Mouse (Mus musculus): ENCODE results near the gene Ciao2a.

Ciao2a gene

GRCm38 (mm10) chr9:66167222-66167621, 40.8 kb downstream of the Ciao2a start:
- no peak for DNase-seq (ENCODE audit: low read depth)

DNA sequence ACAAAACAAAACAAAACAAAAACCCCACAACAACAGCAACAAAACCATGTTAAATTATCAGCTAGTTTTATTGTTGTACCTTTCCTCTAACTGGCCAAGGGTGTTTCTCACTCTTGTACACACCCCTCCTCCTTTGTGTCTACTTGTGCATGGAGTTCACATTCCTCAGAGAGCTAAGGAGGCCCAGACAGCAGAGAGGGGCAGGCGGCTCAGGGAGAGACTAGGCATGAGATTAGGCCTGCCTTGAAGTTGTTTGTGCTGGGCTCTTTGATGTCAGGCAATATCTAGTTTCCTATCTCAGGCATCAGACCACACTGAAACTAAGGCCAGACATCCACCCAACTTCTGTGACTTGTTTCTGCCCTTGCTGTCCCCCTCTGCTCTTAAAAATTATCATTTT, 41.8 kb downstream of the Ciao2a start:
- DNase-seq (ENCODE audit: low read depth): no peak

DNA sequence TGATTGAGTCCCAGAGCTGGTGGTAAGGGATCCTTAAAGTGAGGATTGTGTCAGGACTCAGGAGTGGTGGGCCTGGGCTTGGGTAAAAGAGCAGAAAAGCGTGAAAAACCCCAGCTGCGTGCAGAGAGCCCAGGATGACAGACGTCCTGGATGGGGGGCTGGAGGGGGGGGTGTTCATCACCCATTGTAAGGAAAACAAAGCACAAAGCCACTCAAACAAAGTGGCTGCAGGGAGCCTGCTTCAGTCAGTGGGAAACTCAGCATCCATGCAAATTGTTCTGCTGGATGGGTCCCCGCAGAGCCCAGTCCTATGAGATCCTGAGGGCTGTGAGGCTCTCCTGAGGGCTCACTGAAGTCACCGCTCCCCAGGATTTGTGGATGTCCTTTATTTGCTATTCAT, 44.1 kb downstream of the Ciao2a start:
- no peak for DNase-seq (ENCODE audit: low read depth)

DNA sequence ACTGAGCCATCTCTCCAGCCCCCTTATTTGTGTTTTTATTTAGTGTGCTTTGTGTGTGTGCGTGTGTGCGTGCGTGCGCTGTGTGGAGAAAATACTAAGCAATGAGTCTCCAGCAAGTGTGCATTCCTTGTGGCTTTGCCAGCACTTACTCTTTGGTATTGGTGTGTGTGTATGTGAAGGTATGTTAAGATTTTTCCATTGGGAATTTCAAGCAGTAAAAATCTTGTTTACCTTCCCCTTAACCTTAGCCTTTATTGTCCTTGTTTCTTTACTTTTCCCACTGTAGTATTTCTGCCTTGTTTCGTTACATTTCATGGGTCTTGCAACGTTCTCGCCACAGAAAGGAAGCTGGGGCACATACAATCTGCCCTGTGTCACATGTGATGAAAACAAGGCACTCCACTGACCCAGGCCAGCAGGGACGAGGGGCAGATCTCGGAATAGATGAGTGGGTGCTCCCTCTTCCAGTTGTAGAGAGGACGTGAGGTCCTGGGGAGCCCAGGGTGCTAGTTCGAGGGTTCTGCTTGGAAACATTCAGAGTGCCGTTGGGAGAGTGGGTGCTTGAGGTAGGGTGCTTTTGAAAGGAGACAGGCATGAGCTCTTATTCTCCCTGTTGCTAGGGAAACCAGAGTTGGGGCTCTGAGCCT, 45.0 kb downstream of the Ciao2a start:
- no peak for DNase-seq (ENCODE audit: low read depth)

DNA sequence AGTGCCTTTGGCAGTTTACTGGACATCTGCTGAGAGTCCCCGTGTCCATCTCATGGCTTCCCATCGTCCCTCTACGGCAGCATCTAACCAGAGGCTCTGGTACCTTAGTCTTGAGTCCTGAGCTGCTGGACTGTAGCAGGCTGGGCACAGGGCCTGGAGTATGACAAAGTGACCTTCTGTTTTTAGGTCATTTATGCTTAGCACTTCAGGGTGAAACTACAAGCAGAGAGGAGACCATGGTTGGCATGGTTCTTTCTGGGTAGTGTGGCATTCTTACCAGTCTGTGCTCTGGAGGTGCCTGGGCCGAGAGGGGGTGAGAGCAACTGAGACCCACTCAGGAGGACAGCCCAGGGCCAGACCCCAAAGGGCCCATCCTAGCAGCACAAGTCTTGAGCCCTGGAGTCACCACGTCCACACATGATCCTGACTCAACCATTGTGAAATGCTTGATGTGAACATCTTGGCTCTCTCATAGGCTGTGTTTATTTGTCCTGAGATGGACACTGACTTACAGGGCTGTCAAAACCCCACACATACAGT, 47.0 kb downstream of the Ciao2a start:
- no peak for DNase-seq (ENCODE audit: low read depth)

DNA sequence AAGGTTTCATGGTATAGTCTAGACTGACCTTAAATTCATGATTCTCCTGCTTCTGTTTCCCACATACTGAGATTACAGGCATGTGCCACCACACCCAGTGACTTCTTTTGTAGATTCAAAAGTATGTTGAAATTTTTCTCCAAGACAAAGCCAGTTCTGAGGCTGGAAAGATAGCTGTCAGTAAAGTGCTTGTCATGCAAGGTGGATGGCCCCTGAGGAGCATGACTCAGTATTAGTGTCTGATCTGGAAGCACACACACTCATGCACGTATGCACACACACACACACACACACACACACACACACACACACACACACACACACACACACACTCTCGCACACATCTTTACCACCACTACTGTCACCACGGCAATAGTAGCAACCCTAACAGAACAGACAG, 48.6 kb downstream of the Ciao2a start:
- no peak for DNase-seq (ENCODE audit: low read depth)

- DNase-seq (ENCODE audit: low read depth): no peak
Observed at GRCm38 (mm10) chr9:66177975-66178374, 51.6 kb downstream of the Ciao2a start.

DNA sequence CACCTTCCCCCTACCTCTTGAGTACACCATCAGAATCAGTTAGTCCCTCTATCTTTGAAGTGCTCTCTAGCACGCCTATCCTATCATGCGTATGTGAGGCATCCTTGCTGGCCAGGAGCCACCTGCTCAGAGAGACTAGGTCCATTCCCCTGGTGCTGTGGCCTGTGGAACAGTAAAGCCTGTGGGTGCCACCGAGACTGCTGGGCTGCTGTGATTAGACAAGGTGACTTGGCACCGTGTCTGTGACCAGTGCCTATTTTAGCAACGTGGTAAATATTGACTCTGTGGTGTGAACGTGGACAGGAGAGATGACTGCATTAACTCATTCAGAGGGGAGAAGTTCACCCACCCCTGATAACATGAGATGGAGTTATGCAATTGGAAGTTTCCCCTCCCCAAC, 53.4 kb downstream of the Ciao2a start:
- no peak for DNase-seq (ENCODE audit: low read depth)

DNA sequence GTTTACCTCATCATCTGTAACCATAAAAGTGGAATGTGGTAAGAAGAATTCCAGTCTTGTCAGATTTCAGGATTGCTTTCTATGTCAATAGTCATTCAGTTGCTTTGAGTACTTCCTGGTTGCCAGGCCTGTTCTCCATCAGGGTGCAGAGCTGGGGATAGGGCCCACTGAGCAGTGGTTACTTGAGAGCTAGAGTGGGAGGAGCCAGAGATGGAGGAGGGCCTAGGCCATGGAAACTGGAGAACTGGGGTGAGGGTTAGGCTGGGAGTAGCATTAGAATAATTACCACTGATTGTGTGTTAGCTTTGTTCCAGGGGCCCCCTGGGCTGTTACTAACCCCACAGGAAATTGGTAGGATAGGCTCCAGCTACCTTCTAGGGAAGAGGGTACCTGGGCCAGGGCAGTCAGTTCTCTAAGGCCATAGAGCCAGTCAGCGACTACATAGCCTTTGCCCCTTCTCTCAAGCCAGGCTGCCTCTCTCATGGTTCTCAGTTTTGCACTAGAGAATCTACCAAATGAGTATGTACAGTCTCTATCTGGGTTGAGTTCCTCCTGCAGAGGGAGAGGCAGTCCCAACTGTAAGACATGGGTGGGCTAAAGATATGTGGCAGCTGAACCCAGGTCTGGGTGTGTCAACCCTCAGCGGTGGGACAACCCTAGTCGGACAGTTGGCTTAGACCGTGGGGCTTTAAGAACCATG, 54.9 kb downstream of the Ciao2a start:
- DNase-seq (ENCODE audit: low read depth): no peak

- no peak for DNase-seq (ENCODE audit: low read depth)
Observed at GRCm38 (mm10) chr9:66181826-66182678, 55.6 kb downstream of the Ciao2a start.

GRCm38 (mm10) chr9:66182679-66182993, 56.2 kb downstream of the Ciao2a start:
- DNase-seq (ENCODE audit: low read depth): no peak

DNA sequence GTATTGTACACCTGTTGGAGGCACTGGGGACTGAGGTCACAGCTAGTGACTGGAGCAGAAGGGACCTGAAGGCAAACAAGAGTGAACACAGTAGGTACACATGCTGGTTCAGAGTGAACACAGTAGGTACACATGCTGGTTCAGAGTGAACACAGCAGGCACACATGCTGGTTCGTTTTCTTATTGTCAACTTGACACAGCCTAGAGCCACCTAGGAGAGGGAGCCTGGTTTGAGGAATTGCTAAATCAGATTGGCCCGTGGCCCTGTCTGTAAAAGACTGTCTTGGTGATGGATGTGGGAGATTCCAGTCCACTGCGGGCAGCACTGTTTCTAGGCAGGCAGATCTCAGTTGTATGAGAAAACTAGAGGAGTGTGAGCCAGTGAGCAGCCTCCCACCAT, 56.6 kb downstream of the Ciao2a start:
- no peak for DNase-seq (ENCODE audit: low read depth)

DNA sequence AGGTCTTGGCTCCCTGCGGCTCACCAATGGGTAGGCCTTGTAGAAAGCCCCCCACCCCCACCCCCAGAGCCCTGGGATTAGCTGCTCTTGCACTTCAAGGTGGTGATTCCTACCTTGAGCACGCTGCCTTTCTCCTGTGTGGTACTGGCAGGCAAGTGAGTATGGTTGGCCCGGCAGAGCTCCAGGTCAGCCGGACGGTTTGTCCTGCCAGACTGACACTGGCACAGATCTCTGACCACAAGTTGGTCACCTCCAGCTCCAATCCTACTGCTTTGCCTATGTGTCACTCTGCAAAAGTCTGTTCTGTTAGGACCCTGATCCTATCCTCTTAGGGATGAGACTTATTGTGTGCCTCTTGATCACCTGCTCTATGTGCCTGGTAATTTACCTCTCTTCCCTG, 58.2 kb downstream of the Ciao2a start:
- DNase-seq (ENCODE audit: low read depth): no peak

- DNase-seq (ENCODE audit: low read depth): no peak
Observed at GRCm38 (mm10) chr9:66186426-66186825, 60.0 kb downstream of the Ciao2a start.
